Mouse (Mus musculus) frontal cortex, postnatal 36 days (tissue): Measurements from ENCODE around the gene Rab4a.
"Not testable (repeated sequence)": the region's sequence is repeated elsewhere in the genome, so short reads cannot be mapped to it uniquely, and the experiment has no call there.

Source experiments
- DNase-seq, 2 experiments: peaks; one replicate each; pipeline ENCODE4 v3.0.0; 2022; ENCODE audit warnings: low spot score in 2 of 2

Gene Rab4a

DNA sequence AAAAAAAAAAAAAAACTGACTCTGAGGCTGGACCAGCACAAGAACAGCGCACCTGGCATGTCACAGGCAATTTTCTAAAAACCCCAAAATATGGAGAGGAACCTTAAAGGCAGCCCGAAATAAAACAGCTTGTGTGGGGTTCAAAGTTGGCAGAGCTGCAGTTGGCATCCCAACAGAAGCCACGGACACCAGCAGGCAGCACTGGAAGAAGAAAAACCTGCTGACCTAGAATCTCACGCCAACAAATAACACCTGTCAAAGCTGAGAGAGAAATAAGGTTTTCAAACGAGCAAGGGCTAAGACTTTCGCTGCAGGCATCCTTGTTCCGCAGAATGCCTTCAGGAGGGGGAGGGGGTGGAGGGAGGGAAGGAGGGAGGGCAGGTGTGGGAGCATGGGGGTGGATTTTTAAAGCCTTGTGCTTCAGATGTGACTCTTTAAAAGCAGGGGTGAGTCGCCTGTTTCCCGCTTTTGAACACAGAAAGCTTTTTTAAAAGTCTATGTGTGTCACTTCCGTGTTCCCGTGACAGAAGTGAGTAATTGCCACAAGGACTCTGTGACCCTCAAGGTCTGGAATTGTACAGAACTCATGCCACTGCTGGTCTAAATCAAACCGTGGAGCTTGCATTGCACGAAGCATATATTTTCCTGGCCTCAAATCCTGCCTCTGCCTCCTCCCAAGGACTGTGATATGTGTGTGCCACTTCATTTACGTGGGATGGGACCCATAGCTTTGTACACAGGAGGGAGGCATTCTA, 17.2 kb upstream of the Rab4a start:
- no peak for DNase-seq

DNA sequence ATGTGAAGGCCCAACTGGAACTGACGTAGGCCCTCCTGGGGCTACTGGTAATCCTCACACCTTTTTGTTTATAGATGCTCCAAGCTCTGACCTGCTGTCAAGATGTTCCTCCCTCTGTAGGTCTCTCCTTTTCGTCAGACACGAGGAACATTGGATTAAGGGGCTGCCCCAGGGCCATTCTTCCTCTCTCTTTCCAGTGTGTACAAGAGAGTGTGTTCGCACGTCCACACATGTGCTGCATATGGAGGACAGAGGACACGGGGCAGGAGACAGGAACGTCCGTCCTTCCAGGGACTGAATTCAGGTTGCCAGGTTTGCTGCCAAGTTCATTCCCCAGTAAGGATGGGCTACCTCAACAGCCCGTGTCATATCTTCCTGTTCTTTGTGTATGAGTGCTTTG, 16.3 kb upstream of the Rab4a start:
- DNase-seq: no peak

DNA sequence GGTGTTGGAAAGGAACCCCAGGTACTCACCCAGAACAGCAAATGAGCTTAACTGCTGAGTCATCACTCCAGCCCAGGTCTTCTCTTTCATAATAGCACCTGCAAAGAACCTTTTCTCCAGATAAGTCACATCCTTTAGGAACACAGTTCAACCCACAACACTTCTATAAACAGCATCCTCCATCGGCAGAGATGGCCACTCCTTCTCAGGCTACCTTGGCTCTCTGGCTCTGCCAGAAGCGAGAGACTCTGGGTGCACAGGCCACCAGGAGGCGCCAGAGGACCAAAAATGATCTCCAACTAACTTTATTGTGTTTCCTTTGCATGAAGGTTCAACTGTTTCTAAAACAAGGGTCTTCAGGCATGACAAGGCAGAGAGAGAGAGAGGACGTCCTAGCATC, 15.8 kb upstream of the Rab4a start:
- DNase-seq: peak; percentile 91 to 92

DNA sequence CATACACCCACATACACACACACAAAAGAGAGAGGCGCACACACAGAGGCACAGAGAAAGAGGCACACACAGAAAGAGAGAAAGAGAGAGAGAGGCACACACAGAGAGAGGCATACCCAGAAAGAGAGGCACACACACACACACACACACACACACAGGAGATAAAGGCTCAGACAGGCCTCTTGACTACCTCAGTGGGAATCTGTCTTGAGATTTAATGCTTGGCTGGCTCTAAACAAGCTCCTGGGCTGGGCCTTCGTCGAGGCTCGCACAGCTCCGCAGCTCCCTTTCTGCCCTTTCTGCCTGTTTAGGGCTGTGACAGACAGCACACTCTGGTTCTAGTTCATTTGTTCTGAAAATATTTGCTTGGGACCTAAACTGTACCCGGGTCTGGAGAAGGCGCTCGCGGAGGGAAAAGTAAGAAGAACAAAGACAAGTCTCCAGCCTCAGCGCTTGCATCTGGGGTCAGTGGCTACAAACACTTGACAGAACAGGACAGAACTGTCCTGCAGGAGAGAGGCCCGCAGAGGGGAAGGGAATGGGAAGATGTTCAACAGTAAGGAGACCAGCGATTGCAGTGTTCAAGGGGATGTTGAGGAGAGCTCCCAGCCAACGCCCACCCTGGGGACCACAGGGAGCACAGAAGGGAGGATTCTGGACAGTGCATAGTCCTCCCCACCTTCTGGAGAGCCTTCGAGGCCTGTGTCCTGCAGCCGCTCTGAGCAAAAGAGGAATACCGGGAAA, 14.5 kb upstream of the Rab4a start:
- no peak for DNase-seq

DNA sequence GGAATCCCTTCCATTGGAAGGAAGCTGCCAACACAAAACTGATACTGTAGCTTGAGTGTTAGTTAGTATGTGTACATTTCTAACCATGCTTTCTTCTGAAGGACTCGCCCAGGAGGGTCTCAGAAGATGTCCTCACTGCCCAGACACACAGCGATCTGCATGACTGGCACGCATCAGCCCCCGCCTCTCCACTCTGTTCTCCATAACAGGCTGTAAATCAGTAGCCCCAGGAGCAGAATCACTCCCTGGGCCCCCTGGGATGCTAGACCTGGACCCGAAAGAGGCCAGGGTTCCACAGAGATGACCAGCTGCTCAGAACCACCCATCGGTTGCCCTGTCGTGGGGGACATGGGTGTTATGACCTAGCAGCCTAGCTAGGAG, 13.9 kb upstream of the Rab4a start:
- no peak for DNase-seq

DNA sequence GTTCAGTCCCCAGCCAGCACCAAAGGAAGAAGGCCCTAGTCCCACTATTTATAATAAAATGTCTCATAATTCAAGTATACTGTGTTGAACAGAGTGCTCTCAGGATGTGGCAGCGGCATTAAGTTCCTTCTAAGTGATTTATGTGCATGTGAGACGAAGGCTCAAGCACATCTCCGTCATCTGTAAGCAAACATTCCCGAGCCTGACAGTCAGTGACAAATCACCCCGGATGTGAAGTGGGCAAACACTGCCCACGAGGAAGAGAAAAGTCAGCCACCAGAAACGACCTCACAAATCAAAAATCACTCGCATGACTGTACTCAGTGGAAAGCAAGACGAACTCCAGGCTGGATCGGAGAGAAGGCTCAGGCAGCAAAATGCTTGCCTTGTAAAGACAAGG, 11.9 kb upstream of the Rab4a start:
- DNase-seq: no peak

DNA sequence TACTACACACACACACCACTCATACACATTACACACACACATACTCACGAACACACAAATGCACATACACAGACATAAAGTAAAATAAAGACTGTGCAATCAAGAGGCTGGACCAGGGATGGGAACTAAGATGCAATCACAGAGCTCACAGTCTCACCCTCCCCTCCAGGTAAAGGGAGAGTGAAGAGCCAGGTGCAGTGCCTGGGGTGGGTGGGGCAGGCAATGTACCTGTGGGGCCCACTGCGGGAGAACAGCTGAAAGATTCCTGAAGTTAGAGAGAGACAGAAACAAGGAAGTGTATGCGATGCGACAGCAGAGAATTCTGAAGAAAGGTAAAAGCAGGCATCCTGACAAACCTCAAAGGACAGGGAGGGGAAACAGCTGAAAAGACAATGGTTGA, 11.0 kb upstream of the Rab4a start:
- DNase-seq: no peak

DNA sequence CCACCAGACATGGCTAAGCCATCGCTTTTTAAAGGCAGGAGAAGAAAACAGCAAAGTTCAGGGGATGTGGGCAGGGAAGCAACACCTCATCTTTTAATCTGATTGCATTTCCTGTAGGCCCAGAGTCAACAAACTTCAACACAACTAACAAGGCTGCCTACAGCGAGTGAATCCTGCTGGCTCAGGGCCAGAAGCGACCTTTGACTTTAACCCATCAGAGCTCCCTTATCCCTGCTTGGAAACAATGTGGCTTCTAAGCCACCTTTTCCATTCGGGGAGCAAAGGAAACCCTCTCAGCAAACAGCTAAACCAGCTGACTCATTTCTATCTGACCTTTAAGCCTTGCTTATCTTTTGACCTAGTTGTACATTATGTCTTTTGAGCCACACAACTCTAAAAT, 9.0 kb upstream of the Rab4a start:
- no peak for DNase-seq

DNA sequence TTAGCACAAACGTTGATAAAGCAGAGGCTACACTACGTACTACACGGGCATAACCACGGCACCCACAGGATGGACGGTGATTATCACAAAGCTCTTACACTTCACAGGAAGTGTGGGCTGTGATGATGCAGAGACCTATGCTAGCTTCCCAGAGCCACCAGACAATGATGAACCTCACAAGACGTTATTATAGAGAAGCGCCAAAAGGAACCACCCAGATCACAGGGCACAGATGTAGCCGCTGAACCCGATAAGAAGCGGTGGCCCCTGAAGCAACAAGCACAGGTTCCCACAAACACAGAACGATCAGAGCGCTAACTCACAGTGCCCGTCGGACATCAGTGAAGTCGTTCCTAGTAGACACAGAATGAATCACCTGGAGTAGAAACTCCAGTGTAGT, 7.9 kb upstream of the Rab4a start:
- no peak for DNase-seq

DNA sequence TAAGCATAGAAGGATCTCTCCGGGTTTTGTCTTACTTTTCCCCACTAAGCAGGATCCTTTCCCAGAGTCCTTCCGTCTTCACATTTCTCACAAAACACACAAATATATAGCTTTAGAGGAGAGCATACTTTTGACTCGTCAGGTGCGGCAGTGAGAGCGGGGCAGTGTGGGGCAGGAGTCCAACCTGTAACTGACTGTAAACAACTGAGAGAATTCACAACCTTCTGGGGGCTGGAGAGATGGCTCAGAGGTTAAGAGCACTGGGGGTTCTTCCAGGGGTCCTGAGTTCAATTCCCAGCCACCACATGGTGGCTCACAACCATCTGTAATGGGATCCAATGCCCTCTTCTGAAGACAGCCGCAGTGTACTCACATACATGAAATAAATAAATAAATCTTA, 6.4 kb upstream of the Rab4a start:
- DNase-seq: no peak

DNA sequence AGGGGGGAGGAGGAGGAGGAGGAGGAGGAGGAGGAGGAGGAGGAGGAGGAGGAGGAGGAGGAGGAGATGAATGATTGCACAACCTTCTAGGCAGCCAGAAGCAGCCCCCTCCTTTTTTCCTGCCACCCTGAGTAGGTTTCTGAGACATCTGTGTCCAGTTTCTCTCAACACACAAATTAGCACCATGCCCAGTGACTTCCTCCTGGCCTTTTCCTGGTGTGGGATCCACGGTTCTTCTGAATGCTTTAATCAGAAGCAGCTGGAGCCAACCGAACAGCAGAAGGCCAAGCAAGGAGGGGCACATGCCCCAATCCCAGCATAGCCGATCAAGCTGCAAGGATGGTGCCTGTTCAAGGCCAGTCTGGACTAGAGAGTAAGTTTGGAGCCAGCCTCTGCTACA, 5.9 kb upstream of the Rab4a start:
- no peak for DNase-seq

DNA sequence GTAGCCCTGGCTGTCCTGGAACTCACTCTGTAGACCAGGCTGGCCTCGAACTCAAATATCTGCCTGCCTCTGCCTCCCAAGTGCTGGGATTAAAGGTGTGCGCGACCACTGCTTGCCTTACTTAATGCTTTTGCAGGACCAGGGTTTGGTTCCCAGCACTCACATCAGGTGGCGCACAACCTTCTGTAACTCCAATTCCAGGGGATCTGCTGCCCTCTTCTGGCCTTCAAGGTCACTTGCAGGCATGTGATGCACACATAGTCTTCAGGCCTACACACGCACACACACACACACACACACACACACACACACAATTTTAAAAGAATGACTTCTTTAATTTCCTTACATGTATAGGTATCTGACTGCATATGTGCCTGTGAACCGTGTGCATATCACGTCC, 4.9 kb upstream of the Rab4a start:
- no peak for DNase-seq

DNA sequence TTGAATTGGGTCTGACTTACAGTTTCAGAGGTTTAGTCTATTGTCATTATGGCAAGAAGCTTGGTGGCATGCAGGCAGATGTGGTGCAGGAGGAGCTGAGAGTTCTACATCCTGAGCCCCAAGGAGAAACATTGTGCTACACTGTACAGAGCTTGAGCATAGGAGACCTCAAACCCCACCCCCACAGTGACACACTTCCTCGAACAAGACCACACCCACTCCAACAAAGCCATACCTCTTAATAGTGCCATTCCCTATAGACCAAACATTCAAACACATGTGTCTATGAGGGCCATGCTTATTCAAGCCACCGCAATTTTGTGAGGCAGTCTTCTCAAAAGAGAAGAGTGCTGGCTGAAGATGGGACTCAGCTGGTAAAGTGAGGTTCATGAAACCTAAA, 4.2 kb upstream of the Rab4a start:
- no peak for DNase-seq

DNA sequence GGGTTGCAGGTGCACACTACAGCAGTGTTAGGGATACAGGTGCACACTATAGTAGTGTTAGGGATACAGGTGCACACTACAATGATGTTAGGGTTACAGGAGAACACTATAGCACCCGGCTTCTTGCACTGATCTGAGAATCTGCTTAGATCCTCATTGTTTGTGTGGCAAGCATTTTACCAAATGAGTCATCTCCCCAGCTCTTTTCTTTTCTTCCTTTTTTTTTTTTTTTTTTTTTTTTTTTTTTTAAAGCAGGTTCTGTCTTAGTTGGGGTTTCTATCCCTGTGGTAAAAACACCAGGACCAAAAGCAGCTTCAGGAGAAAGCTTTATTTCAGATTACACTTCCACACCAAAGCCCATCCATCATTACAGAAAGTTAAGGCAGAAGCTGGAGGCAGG, 2.1 kb upstream of the Rab4a start:
- DNase-seq: no peak

DNA sequence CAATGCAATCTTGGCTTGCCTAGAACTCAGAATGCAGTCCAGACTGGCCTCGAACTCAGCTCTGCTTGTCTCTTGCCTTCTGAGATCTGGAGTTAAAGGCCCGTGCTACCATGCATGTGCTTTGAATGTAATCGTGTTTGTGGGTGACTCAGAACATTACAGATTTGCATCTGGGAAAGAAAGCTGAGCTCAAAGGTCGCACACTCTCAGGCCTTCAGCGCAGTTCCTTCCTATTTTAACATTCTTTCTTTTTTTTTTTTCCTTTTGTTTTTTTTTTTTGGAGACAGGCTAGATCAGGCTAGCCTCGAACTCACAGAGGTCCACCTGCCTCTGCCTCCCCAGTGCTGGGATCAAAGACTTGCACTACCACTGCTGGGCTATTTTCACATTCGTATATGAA, 1.2 kb upstream of the Rab4a start:
- no peak for DNase-seq

DNA sequence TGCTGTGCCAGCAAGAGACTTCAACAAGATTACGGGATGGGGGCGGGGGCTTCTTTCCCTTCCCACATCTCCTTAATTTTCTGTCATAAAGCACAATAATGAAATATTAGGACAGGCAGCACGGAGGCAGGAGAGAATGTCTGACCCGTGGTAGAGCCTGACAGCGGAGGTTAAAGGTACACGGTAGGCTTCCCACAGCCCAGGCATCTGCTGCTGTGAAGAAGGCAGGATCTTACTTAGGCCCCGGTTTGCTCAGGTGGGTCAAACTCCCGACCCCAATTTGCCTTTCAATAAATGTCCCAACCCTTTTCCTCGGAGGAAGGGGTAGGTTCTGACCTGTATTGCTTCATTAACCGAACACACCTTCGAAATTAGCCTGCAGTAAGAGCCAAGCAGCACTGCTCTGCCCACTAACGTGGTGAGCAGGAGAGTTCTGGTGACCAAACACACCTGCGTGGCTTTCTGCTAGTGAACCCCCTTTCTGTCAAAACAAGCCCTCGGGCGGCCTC, 522 bp upstream of the Rab4a start:
- no peak for DNase-seq

DNA sequence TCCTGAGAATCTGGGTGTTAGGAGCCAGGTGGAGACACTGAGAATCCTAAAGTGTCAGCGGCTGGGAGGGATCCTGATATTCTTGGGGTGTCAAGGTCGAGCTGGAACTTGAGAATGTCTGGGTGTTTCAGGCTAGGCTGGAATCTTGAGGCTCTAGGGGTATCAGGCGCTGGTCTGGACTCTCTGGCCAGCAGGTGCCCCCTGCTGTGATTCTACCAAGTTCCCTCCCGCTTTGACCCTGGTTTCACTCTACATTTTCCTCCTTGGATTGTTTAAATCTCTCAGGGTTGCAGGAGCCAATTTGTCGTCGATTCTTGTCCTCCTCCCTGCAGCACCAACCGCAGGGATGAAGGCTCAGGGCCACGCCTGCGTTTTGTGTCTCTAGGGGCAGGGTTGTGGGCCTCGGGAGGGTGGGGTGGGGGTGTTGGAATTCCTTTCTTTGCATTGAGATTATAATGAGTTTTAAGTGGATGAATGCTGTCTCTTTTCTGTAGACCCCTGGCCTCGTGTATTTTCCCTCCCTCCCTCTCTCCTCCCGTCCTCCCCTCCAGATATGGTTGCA, 670 bp downstream of the Rab4a start:
- no peak for DNase-seq

DNA sequence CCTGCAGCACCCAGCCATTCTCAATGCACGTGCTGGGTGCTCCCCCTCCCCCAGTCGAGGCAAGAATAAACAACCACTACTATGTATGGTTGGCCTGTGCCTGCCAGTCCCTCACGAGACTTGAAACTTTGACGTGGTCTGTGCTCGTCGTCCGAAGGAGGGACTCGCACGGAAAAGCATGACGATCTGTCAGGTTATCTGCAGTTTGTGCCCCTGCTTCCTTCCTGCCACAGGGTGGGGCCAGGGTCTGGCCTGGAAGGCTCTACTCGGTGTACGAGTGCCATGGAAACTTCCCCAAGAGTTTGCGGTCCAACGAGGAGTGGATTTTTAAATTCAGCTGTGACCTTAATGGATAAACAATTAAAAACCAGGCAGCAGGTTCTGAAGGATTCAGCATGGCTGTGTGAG, 1.2 kb downstream of the Rab4a start:
- DNase-seq: no peak

DNA sequence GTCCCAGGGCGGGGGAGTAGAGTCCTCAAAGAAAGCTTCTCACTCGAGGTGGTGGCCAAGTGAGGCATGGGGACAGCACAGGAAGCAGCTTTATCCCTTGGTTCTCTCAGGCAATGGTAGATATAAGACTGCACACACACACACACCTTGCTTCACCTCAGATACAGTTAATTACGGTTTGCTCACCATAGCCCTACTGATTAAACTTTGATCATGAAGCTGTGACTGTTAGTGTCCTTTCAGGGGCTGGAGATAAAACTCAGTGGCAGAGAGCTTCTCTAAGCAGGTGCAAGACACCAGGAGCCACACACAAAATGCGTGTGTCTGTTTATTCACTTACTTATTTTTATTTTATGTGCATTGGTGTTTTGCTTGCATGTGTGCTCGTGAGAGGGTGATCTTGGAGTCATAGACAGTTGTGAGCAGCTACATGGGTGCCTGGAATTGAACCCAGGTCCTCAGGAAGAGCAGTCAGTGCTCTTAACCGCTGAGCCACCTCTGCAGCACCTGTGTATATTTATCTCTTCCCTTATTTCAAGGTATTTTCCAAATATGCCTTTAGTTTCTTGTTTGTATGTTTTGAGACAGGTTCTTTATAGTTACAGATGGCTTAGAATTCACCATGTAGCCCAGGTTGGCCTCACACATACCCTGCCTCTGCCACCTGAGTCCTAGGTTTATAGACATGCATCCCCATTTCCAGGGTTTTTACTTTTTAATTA, 2.2 kb downstream of the Rab4a start:
- DNase-seq: no peak

DNA sequence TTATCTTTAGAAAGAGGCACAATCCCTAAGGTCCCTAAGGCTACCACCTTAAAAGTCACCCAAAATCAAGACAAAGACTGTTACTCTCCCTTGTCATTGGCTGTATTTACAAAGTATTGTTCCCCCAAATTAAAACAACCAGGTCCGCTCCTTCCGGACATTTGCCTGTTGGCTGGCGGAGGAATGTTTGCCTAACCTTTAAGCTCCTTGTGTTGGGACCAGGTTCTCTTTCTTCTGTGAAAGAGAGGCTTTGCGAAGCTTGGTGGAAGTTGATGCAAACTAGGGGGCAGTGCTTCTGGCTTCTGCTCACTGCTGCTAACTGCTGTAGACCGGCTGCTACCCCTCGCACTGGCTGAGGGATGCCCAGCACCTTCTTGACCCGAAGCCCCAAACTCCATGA, 2.9 kb downstream of the Rab4a start:
- no peak for DNase-seq

DNA sequence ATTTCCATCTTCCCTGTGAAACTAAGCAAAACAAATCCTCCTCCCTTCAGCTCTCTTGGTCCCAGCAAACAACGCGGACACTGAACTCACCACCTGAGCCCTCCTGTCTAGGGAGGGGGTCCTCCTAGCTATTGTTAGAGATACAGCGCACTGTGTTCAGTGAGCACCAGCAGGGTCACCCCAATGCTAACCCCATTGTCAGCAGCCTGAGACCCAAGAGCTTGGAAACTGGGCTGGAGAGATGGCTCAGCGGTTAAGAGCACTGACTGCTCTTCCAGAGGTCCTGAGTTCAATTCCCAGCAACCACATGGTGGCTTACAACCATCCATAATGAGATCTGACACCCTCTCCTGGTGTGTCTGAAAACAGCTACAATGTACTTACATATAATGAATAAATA, 3.6 kb downstream of the Rab4a start:
- not testable (repeated sequence) for DNase-seq

DNA sequence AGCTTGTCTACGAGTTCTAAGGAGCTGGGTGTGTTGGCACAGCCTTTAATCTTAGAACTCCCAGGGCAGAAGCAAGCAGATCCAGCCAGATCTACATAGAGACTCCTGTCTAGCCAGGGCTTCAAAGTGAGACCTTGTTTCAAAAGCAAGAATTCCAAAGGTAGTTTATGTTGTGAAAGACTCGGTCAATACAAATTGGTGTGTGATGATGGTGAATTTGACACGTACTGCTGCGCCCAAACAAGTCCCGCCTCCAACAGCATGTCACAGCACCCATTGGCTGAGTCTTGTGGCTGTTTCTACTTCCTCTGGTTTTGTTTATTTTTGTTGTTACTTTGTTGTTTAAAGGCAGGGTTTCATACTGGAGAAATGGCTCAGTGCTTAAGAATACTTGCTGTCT, 6.4 kb downstream of the Rab4a start:
- DNase-seq: no peak
